12 mouse cellular contexts compared by ENCODE assay signal in genomic region chr12:112807796-112808195, GRCm38 (mm10). TPM values are rescaled to one million over a fixed set of nuclear protein-coding genes. Genes with fewer than 3 reads are reported as not detected.
DNase-seq lines count a peak whose midpoint lies in the region; ATAC-seq and TF ChIP-seq lines count a peak whose summit lies in the region.
"Had no signal": no experiment of that assay in that cellular context is flagged by ENCODE, and none has a peak within 500 bp of the region (broad histone marks: within the 10 kb centered on the region; RNA-seq: fewer than 3 reads in every experiment).

No protein-coding gene starts in this region.

- WGBS in hindbrain, embryonic 10.5 days, result 85% methylated on average over 4 of the region's 4 CpGs
- WGBS in hindbrain, embryonic 16.5 days, result 73% methylated on average over 4 of the region's 4 CpGs
- 84% methylated on average over 4 of the region's 4 CpGs for WGBS in olfactory bulb, adult 2 months

- H3K27me3 ChIP-seq in hindbrain, embryonic 10.5 days (ENCODE audit: insufficient read depth, poor library complexity, severe bottlenecking), result peaks cover 39% of the 10 kb centered on the region
- no peaks in the 10 kb centered on the region for H3K27me3 ChIP-seq in hindbrain, embryonic 16.5 days (replicated peaks; ENCODE audit: control insufficient read depth, insufficient read depth, low read length)
- no peaks in the 10 kb centered on the region for H3K27me3 ChIP-seq in testis, adult 2 months (ENCODE audit: control insufficient read depth, insufficient read depth, low read length)

- intact Hi-C loops in gastrocnemius, adult 2 months (cut with DNase I), result loop anchor here (2.0 kb wide), 1 partner anchor 21 kb away; the partner anchor contains the start of gene Cdca4

- H3K4me2 ChIP-seq in hindbrain, embryonic 16.5 days (ENCODE audit: low read length), result no peak overlapping the region; the same call in 1 of the 2 replicates

- peak overlapping the region; percentile 82; the same call in 1 of the 2 replicates for H3K27ac ChIP-seq in hindbrain, embryonic 10.5 days
- no peak overlapping the region for H3K27ac ChIP-seq in hindbrain, embryonic 16.5 days (ENCODE audit: low read depth, low read length)
- no peak overlapping the region for H3K27ac ChIP-seq in testis, adult 2 months (ENCODE audit: control insufficient read depth, insufficient read depth, low read depth, low read length)
- H3K27ac ChIP-seq in olfactory bulb, adult 2 months (ENCODE audit: insufficient read depth, low read depth, low read length), result peak overlapping the region; percentile 66; the same call in 1 of the 2 replicates
- no peak overlapping the region for H3K27ac ChIP-seq in gastrocnemius, adult 2 months

- no peak for DNase-seq in hindbrain, embryonic 10.5 days (ENCODE audit: low spot score)
- DNase-seq in testis, postnatal 10 days (ENCODE audit: low spot score), result no peak
- peak; percentile 9 for DNase-seq in induced T-regulatory cell, adult 2 months (ENCODE audit: low read depth)
- no peak for DNase-seq in T-cell, adult 2 months (ENCODE audit: low spot score)
- DNase-seq in gastrocnemius, adult 2 months, result no peak
- DNase-seq: adrenal gland, postnatal 10 days; heart, postnatal 14 days; liver, postnatal 0 days had no signal

- no peak overlapping the region for H3K4me3 ChIP-seq in hindbrain, embryonic 10.5 days
- H3K4me3 ChIP-seq in hindbrain, embryonic 16.5 days (ENCODE audit: low read length), result no peak overlapping the region
- peak overlapping the region; percentile 90 for H3K4me3 ChIP-seq in testis, adult 2 months (ENCODE audit: control insufficient read depth, low read depth, low read length)
- no peak overlapping the region for H3K4me3 ChIP-seq in olfactory bulb, adult 2 months (ENCODE audit: insufficient read depth, low read depth, low read length)
- no peak overlapping the region for H3K4me3 ChIP-seq in gastrocnemius, adult 2 months

- H3K4me1 ChIP-seq in hindbrain, embryonic 10.5 days (replicated peaks), result peaks cover 40% of the 10 kb centered on the region
- peaks cover 17% of the 10 kb centered on the region for H3K4me1 ChIP-seq in hindbrain, embryonic 16.5 days (ENCODE audit: control insufficient read depth, insufficient read depth, low read depth, low read length)
- peaks cover 12% of the 10 kb centered on the region for H3K4me1 ChIP-seq in testis, adult 2 months (ENCODE audit: control insufficient read depth, insufficient read depth, low read length)
- H3K4me1 ChIP-seq in olfactory bulb, adult 2 months (ENCODE audit: control insufficient read depth, insufficient read depth, low read length), result peaks cover 24% of the 10 kb centered on the region

- TF ChIP-seq POLR2A in testis, adult 2 months (IDR thresholded peaks at IDR 0.05; ENCODE audit: control insufficient read depth, low read depth, low read length), result no peak
- TF ChIP-seq POLR2A in olfactory bulb, adult 2 months (IDR thresholded peaks at IDR 0.05; ENCODE audit: insufficient read depth, low read depth, low read length), result no peak

- H3K36me3 ChIP-seq in hindbrain, embryonic 10.5 days, result peaks cover 17% of the 10 kb centered on the region
- H3K36me3 ChIP-seq in hindbrain, embryonic 16.5 days (ENCODE audit: control insufficient read depth, insufficient read depth, low read length), result no peaks in the 10 kb centered on the region; the same call in 1 of the 2 replicates
- no peaks in the 10 kb centered on the region for H3K36me3 ChIP-seq in testis, adult 2 months (ENCODE audit: control insufficient read depth, insufficient read depth, low read length)

- no peaks in the 10 kb centered on the region for H3K9me3 ChIP-seq in hindbrain, embryonic 10.5 days
- no peaks in the 10 kb centered on the region for H3K9me3 ChIP-seq in hindbrain, embryonic 16.5 days (ENCODE audit: control insufficient read depth, low read length)
- H3K9me3 ChIP-seq: kidney, embryonic 15.5 days had no signal

- H3K9ac ChIP-seq in hindbrain, embryonic 16.5 days (ENCODE audit: low read depth, low read length), result no peak overlapping the region
- H3K9ac ChIP-seq: liver, postnatal 0 days had no signal

- no peak for TF ChIP-seq CTCF in testis, adult 2 months (IDR thresholded peaks at IDR 0.05; ENCODE audit: control insufficient read depth, insufficient read depth, insufficient replicate concordance, low read depth, low read length)
- no peak for TF ChIP-seq CTCF in olfactory bulb, adult 2 months (IDR thresholded peaks at IDR 0.05; ENCODE audit: insufficient read depth, low read depth, low read length)
- no peak for TF ChIP-seq CTCF in gastrocnemius, adult 2 months (IDR thresholded peaks at IDR 0.05)

- no peak; the same call in 1 of the 2 replicates for ATAC-seq in hindbrain, embryonic 16.5 days

RNA-seq across cellular contexts. Expression of gene Clba1, which starts 0.9 kb away (rescaled TPM):
- 15.5 and 17.2 TPM in 2 replicates for polyA plus RNA-seq in hindbrain, embryonic 10.5 days (2016; fragmentation: Nextera tagmentation; extraction: Ambion mirVana)
- 21.7 and 24.2 TPM in 2 replicates for polyA plus RNA-seq in hindbrain, embryonic 16.5 days (2015; fragmentation: Nextera tagmentation; extraction: Ambion mirVana)
- polyA plus RNA-seq in testis, adult 2 months (2012; rRNA removed), result 77.8 and 87.0 TPM in 2 replicates
- not detected in 2 replicates for polyA plus RNA-seq in olfactory bulb, adult 2 months (2012; ENCODE audit: insufficient read depth, insufficient read length, low replicate concordance, missing spikeins)
- under 1 TPM; 0.20 to 0.36 TPM for total RNA-seq in gastrocnemius, adult 2 months (2021)

RNA-seq across cellular contexts. Expression of gene Ahnak2, which starts 5.3 kb away (rescaled TPM):
- 0.16 and 0.37 TPM in 2 replicates for polyA plus RNA-seq in hindbrain, embryonic 10.5 days (2016; fragmentation: Nextera tagmentation; extraction: Ambion mirVana)
- polyA plus RNA-seq in hindbrain, embryonic 16.5 days (2015; fragmentation: Nextera tagmentation; extraction: Ambion mirVana), result 3.4 and 3.7 TPM in 2 replicates
- 1.2 TPM in 2 replicates for polyA plus RNA-seq in testis, adult 2 months (2012; rRNA removed)
- polyA plus RNA-seq in olfactory bulb, adult 2 months (2012; ENCODE audit: insufficient read depth, insufficient read length, low replicate concordance, missing spikeins), result not detected in 2 replicates
- total RNA-seq in gastrocnemius, adult 2 months (2021), result 1 to 10 TPM; 5.0 to 8.5 TPM

RNA-seq across cellular contexts. Expression of gene Cdca4, which starts 21.4 kb away (rescaled TPM):
- 176 and 179 TPM in 2 replicates for polyA plus RNA-seq in hindbrain, embryonic 10.5 days (2016; fragmentation: Nextera tagmentation; extraction: Ambion mirVana)
- polyA plus RNA-seq in hindbrain, embryonic 16.5 days (2015; fragmentation: Nextera tagmentation; extraction: Ambion mirVana), result 31.3 and 36.7 TPM in 2 replicates
- 23.7 and 23.9 TPM in 2 replicates for polyA plus RNA-seq in testis, adult 2 months (2012; rRNA removed)
- not detected in 2 replicates for polyA plus RNA-seq in olfactory bulb, adult 2 months (2012; ENCODE audit: insufficient read depth, insufficient read length, low replicate concordance, missing spikeins)
- total RNA-seq in gastrocnemius, adult 2 months (2021), result 1 to 10 TPM; 3.0 to 3.1 TPM

RNA-seq across cellular contexts. Expression of gene Pld4, which starts 47.3 kb away (rescaled TPM):
- polyA plus RNA-seq in hindbrain, embryonic 10.5 days (2016; fragmentation: Nextera tagmentation; extraction: Ambion mirVana), result 5.2 and 5.7 TPM in 2 replicates
- polyA plus RNA-seq in hindbrain, embryonic 16.5 days (2015; fragmentation: Nextera tagmentation; extraction: Ambion mirVana), result 5.6 and 7.0 TPM in 2 replicates
- 4.0 TPM in 2 replicates for polyA plus RNA-seq in testis, adult 2 months (2012; rRNA removed)
- polyA plus RNA-seq in olfactory bulb, adult 2 months (2012; ENCODE audit: insufficient read depth, insufficient read length, low replicate concordance, missing spikeins), result not detected in 2 replicates
- total RNA-seq in gastrocnemius, adult 2 months (2021), result 1 to 10 TPM; 1.7 to 4.0 TPM

Comparison
In these comparisons a context has a peak if more than half of its experiments do, and no peak if none do; other contexts are left out.
1. H3K27ac ChIP-seq: peak in hindbrain, embryonic 10.5 days (single experiment) and olfactory bulb, adult 2 months (single experiment); none in hindbrain, embryonic 16.5 days (single experiment), testis, adult 2 months (single experiment) and gastrocnemius, adult 2 months (single experiment).
2. RNA of gene Clba1, which starts 0.9 kb away (polyA plus RNA-seq): 77.8 to 87.0 TPM in testis, adult 2 months, 21.7 to 24.2 TPM in hindbrain, embryonic 16.5 days and 15.5 to 17.2 TPM in hindbrain, embryonic 10.5 days; not detected in olfactory bulb, adult 2 months; every median in the first group is over 10 times any median in the second.